Mouse (Mus musculus) forebrain, postnatal 0 days (tissue): ENCODE measurements around the gene Sdhd. TPM values are rescaled to one million over a fixed set of nuclear protein-coding genes. Genes with fewer than 3 reads are reported as not detected.

ENCODE experiments used
- ATAC-seq: fragments of 200-750 bp; cut with Nextera tagmentation; 2 replicates; pipeline ENCODE4 v1.8.0; 2017; ENCODE audit warnings: mild to moderate bottlenecking, moderate library complexity
- DNase-seq: peaks from one replicate; pipeline ENCODE4 v3.0.0-alpha.2; 2015
- H3K27ac ChIP-seq: fragments of 300-500 bp; sonication (generic); 2 replicates; pipeline ENCODE4 v1.5.1; 2014; ENCODE audit warnings: low read depth, mild to moderate bottlenecking, antibody characterized with exemption, low read length, moderate library complexity, mixed read lengths
- H3K27me3 ChIP-seq: fragments of 300-500 bp; sonication (generic); 2 replicates; pipeline ENCODE4 v1.6.1; 2014; ENCODE audit warnings: mild to moderate bottlenecking, low read length, mixed read lengths; ENCODE audit not compliant: insufficient read depth
- H3K36me3 ChIP-seq: fragments of 300-500 bp; sonication (generic); 2 replicates; pipeline ENCODE4 v1.6.1; 2014; ENCODE audit warnings: mild to moderate bottlenecking, moderate library complexity; ENCODE audit not compliant: insufficient read depth
- H3K4me1 ChIP-seq: fragments of 300-500 bp; sonication (generic); 2 replicates; pipeline ENCODE4 v1.6.1; 2014; ENCODE audit warnings: antibody characterized with exemption; ENCODE audit not compliant: insufficient read depth
- H3K4me2 ChIP-seq: fragments of 300-500 bp; sonication (generic); 2 replicates; pipeline ENCODE4 v1.6.1; 2014; ENCODE audit warnings: low read depth, mild to moderate bottlenecking, moderate library complexity
- H3K4me3 ChIP-seq: fragments of 300-500 bp; sonication (generic); 2 replicates; pipeline ENCODE4 v1.5.1; 2014; ENCODE audit warnings: low read depth, low read length, mixed read lengths
- H3K9ac ChIP-seq: fragments of 300-500 bp; sonication (generic); 2 replicates; pipeline ENCODE4 v1.6.1; 2014; ENCODE audit warnings: mild to moderate bottlenecking
- H3K9me3 ChIP-seq: fragments of 300-500 bp; sonication (generic); 2 replicates; pipeline ENCODE4 v1.6.1; 2016; ENCODE audit warnings: low read length
- CTCF ChIP-seq: sonication (generic); IDR thresholded peaks from 2 replicates; pipeline ENCODE4 v1.5.1; 2016; ENCODE audit warnings: antibody characterized with exemption, control low read depth, low read depth
- WGBS: fragments of 180-500 bp; shearing (Covaris S2); extraction: QIAGEN DNeasy Blood & Tissue Kit; methylation state at CpG from one replicate; pipeline ENCODE4 v1.1.7; 2014; 5-methylcytosine and 5-hydroxymethylcytosine counted together
- polyA plus RNA-seq: library from polyadenylated mRNA; unstranded; fragments of >200 nt; fragmentation: Nextera tagmentation; extraction: Ambion mirVana; gene quantifications from 2 replicates; pipeline ENCODE4 v1.2.1, GENCODE M21; 2015
- total RNA-seq: library from RNA; depleted of rRNA; stranded (reverse); fragments of >200 nt; gene quantifications from 2 replicates; pipeline ENCODE4 v1.2.3, GENCODE M21; 2014

Gene Sdhd
- total and polyA plus RNA-seq, 2 experiments from 2014 or later = 168 to 279 TPM

DNA sequence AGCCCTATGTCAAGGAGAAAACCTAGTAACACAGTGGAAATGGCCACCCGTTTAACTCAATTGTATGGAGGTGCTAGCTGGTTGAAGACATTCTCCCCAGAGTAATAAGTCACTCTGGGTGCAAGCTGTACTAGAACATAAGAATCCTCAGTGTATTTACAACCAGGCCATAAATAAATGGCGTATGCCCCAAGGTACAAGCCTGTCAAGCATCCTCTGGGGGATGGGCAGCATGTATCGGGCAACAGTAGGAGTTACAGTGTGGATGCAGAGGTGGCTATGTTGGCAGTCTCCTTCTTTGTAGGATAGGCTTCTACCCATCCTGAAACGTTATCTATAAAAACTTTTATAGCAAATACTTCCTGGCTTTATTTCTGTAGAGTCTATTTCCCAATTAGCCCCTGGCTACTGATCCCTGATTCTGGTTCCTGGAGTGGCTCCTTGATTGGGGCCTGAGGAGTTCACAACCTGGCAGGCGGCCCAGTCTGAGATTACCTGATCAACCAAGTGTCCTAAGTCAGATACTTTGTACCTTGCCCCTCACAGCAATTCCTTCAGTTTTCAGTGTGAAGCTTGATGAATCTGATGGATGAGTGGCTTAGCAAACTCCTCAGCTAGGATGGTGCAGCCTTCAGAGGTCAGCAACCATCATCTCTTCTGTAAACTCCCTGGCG lies 18.3 kb downstream of the Sdhd start:
- Histone ChIP-seq H3K9me3 (no peaks in the 10 kb centered on the region), H3K4me3 (no peak overlapping the region), H3K36me3 (no peaks in the 10 kb centered on the region), H3K4me2 (no peak overlapping the region), H3K9ac (no peak overlapping the region), H3K27me3 (no peaks in the 10 kb centered on the region), H3K27ac (no peak overlapping the region), H3K4me1 (no peaks in the 10 kb centered on the region)
- WGBS = 87% methylated on average over 6 of the region's 6 CpGs
- ATAC-seq (no peak), DNase-seq (no peak)
- no peak for TF ChIP-seq CTCF

DNA sequence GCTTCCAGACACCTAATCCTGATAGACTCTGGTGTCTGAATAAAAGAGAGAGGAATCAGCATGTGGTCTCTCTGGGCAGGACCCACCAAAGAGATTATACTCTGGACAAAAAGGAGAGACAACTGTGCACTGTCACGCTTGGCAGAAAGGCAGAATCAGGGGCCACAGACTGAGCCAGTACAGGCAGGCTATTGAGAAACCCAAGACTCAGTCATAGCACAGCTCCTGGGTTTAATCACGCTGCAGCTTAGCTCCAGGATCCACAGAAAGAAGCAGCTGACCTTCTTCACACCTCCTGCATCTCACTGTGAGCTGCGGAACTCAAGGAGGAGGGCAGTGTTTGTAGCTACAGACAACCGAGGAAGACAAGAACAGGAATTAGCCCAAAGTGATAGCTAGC lies 23.2 kb downstream of the Sdhd start:
- H3K27ac ChIP-seq = no peak overlapping the region
- 25% methylated on average over 4 of the region's 4 CpGs for WGBS
- H3K9me3 ChIP-seq = no peaks in the 10 kb centered on the region
- no peak overlapping the region for H3K4me3 ChIP-seq
- no peaks in the 10 kb centered on the region for H3K27me3 ChIP-seq
- no peaks in the 10 kb centered on the region for H3K36me3 ChIP-seq
- no peak overlapping the region for H3K4me2 ChIP-seq
- ATAC-seq (no peak), DNase-seq (no peak)
- TF ChIP-seq CTCF = no peak
- no peaks in the 10 kb centered on the region for H3K4me1 ChIP-seq
- H3K9ac ChIP-seq = no peak overlapping the region

DNA sequence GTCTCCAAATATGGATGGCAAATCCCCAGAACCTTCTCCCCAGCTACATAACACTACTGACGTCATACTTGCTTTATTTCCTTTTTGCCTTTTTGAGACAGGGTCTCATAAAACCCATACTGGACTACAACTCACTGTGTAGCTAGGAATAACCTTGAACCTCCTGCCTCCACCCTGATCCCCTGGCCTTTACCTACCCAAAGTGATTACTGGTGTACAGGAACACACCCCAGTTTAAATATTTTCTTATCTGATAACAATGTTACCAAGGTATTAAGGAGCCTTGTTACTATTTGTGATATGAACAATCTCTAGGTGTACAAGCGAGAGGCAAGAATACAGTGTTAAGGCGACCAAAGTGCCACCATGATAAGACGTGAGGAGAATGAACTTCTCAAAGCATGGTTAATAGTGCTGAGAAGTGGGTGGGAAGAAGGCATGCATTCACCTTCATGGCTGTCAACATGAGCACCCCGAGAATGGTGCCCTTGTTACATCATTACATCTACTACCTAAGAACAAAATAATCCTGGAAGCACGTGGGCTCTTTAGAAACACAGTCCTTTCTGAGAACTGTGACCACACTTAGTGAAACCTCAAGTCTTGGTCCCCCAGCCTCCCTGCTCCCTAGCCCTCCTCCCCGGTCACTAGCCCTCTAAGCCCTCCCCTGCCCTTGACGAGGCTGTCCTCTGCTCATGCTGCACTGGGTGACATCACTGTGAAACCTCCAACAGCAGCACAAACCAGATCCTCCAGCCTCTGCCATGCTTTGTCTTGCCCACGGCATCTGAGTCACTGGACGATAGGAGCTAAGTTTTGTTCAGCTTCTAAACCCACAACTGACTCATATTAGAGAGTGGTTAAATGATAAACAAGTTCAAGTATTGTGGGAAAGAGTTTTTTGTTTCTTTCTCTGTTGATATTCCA lies 33.8 kb downstream of the Sdhd start:
- no peak for TF ChIP-seq CTCF
- no peak for ATAC-seq
- Histone ChIP-seq H3K9me3 (no peaks in the 10 kb centered on the region), H3K4me3 (no peak overlapping the region), H3K9ac (no peak overlapping the region), H3K4me1 (no peaks in the 10 kb centered on the region), H3K4me2 (no peak overlapping the region), H3K36me3 (no peaks in the 10 kb centered on the region), H3K27me3 (no peaks in the 10 kb centered on the region), H3K27ac (no peak overlapping the region)
- 81% methylated on average over 10 of the region's 10 CpGs for WGBS
- DNase-seq = no peak

DNA sequence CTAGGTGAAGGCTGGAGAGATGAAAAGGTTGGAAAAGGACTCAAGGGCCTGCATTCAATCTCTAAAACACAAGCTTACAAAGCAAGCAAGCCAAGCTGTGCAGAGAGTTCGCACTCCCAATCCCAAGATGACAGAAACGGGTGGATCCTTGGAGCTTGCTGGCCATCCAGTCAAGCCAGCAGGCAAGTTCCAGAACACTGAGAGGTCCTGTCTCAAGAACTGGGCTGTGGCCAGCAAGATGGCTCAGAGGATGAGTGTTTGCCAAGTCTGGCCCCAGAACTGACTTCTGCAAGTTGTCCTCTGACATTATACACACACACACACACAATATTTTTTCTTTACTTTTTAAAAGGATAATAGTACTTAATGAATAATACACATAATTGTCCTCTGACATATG lies 35.7 kb downstream of the Sdhd start:
- Histone ChIP-seq H3K9ac (no peak overlapping the region), H3K4me2 (no peak overlapping the region), H3K27me3 (no peaks in the 10 kb centered on the region), H3K9me3 (no peaks in the 10 kb centered on the region), H3K27ac (no peak overlapping the region), H3K4me1 (no peaks in the 10 kb centered on the region), H3K36me3 (no peaks in the 10 kb centered on the region), H3K4me3 (no peak overlapping the region)
- DNase-seq (no peak), ATAC-seq (no peak)
- WGBS = 95% methylated on average over 2 of the region's 2 CpGs
- TF ChIP-seq CTCF = no peak

DNA sequence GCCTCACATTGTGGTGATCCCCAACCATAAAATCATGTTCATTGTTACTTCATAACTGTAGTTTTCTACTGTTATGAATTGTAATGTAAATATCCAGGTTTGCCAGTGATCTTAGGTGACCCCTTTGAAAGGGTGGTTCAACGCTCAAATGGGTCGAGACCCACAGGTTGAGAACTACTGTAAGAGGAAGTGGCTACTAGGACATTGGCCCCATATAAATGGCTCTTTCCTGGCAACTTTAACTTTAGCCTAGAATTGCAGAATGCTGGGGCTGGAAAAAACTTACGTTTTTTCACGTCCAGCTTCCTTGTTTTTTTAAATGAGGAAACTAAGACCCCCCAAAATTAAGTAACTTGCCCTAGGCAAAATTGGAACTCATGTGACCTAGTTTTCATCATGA lies 36.2 kb downstream of the Sdhd start:
- 92% methylated on average over 4 of the region's 4 CpGs for WGBS

DNA sequence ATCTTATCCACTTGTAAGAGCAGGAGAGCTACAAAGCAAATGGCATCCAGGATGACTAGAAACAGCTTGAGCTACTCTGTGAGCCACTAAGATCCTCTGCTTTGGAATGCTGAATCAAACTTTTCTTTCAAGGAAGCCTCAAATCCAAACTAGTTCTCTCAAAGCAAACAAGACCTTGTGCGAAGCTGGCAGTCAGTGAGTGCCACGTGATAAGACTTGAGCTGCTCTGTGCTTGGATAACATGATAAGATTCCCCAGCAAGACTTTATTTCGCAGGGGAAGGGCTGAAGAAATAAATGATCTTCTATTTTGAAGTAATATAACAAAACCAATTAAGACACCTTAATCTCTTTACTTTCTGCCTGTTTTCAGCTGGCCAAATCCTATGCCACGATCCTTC lies 37.7 kb downstream of the Sdhd start:
- Histone ChIP-seq H3K4me1 (no peaks in the 10 kb centered on the region), H3K27me3 (no peaks in the 10 kb centered on the region), H3K4me3 (no peak overlapping the region), H3K36me3 (no peaks in the 10 kb centered on the region), H3K4me2 (no peak overlapping the region), H3K27ac (no peak overlapping the region), H3K9me3 (no peaks in the 10 kb centered on the region), H3K9ac (no peak overlapping the region)
- DNase-seq (no peak), ATAC-seq (no peak)
- WGBS = 81% methylated on average over 4 of the region's 4 CpGs
- no peak for TF ChIP-seq CTCF

More for the DNA sequence above, 36.2 kb downstream of the Sdhd start:
- no peaks in the 10 kb centered on the region for H3K4me1 ChIP-seq
- no peaks in the 10 kb centered on the region for H3K27me3 ChIP-seq
- H3K4me2 ChIP-seq = no peak overlapping the region
- DNase-seq (no peak), ATAC-seq (no peak)
- TF ChIP-seq CTCF = no peak
- H3K27ac ChIP-seq = no peak overlapping the region
- H3K4me3 ChIP-seq = no peak overlapping the region
- no peaks in the 10 kb centered on the region for H3K36me3 ChIP-seq
- no peaks in the 10 kb centered on the region for H3K9me3 ChIP-seq
- H3K9ac ChIP-seq = no peak overlapping the region

DNA sequence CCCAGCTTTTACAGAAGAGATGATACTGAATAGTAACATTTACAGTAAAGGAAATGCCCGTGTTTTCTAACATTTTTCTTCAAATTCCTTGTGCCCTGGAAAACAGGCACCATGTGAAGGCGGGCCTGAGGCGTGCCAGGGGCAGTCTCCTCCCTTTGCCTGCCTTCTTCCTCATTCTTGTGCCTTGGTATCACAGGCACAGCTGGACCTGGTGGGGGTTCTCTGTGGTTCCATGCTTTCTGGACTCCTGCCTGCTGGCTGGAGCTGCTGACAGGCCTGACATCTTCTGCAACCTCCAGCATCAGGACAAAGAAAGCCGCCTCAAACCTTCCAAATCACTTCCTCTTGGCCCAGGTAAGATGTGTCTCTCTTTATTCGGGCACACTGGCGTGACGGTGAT lies 38.4 kb downstream of the Sdhd start:
- no peak for DNase-seq
- Histone ChIP-seq H3K4me1 (no peaks in the 10 kb centered on the region), H3K4me2 (no peak overlapping the region), H3K9me3 (no peaks in the 10 kb centered on the region), H3K9ac (no peak overlapping the region), H3K27ac (no peak overlapping the region), H3K4me3 (no peak overlapping the region), H3K27me3 (no peaks in the 10 kb centered on the region), H3K36me3 (no peaks in the 10 kb centered on the region)
- 75% methylated on average over 7 of the region's 7 CpGs for WGBS
- ATAC-seq = no peak
- TF ChIP-seq CTCF = no peak
